ENCODE assay signal across 8 mouse cellular contexts in genomic region chr10:43580649-43581078, GRCm38 (mm10). TPM values are rescaled to one million over a fixed set of nuclear protein-coding genes. Genes with fewer than 3 reads are reported as not detected.
DNase-seq lines count a peak whose midpoint lies in the region; ATAC-seq and TF ChIP-seq lines count a peak whose summit lies in the region.

No protein-coding gene starts in this region.

- H3K9me3 ChIP-seq in forebrain, embryonic 14.5 days (replicated peaks; ENCODE audit: control insufficient read depth, low read length) = no peaks in the 10 kb centered on the region
- no peaks in the 10 kb centered on the region for H3K9me3 ChIP-seq in lung, postnatal 0 days (ENCODE audit: low read length)

- no peak for TF ChIP-seq POLR2A in heart, adult 2 months (IDR thresholded peaks at IDR 0.05; ENCODE audit: insufficient read depth, low read depth, low read length)
- no peak for TF ChIP-seq POLR2A in kidney, adult 2 months (IDR thresholded peaks at IDR 0.05; ENCODE audit: low read depth, low read length)

- no peak overlapping the region for H3K27ac ChIP-seq in heart, adult 2 months
- peak overlapping the region; percentile 97 for H3K27ac ChIP-seq in forebrain, embryonic 14.5 days (ENCODE audit: low read depth, low read length)
- H3K27ac ChIP-seq in kidney, adult 2 months (ENCODE audit: insufficient read depth, low read depth, low read length) = peak overlapping the region; percentile 4; the same call in 1 of the 2 replicates
- peak overlapping the region; percentile 22; the same call in 1 of the 2 replicates for H3K27ac ChIP-seq in lung, postnatal 0 days (ENCODE audit: low read length)

- no peak for TF ChIP-seq CTCF in heart, adult 2 months (IDR thresholded peaks at IDR 0.05)
- TF ChIP-seq CTCF in kidney, adult 2 months (conservative IDR thresholded peaks at IDR 0.05; ENCODE audit: insufficient read depth, insufficient read length, low read depth, low read length) = no peak
- TF ChIP-seq CTCF in lung, postnatal 0 days (IDR thresholded peaks at IDR 0.05) = no peak

- WGBS in heart, adult 2 months = 2% methylated on average over 15 of the region's 15 CpGs
- WGBS in forebrain, embryonic 14.5 days = under 1% methylated on average over 15 of the region's 15 CpGs
- under 1% methylated on average over 15 of the region's 15 CpGs for WGBS in kidney, adult 2 months
- 1% methylated on average over 15 of the region's 15 CpGs for WGBS in lung, postnatal 0 days

- H3K27me3 ChIP-seq in heart, adult 2 months (ENCODE audit: control insufficient read depth, insufficient read depth, low read length) = peaks cover 6% of the 10 kb centered on the region
- no peaks in the 10 kb centered on the region for H3K27me3 ChIP-seq in forebrain, embryonic 14.5 days (replicated peaks; ENCODE audit: control insufficient read depth, insufficient read depth, low read length)
- no peaks in the 10 kb centered on the region for H3K27me3 ChIP-seq in kidney, adult 2 months (replicated peaks; ENCODE audit: control insufficient read depth, insufficient read depth, low read length)
- no peaks in the 10 kb centered on the region for H3K27me3 ChIP-seq in lung, postnatal 0 days (replicated peaks; ENCODE audit: insufficient read depth, low read length)

- H3K4me2 ChIP-seq in forebrain, embryonic 14.5 days (ENCODE audit: low read length) = peak overlapping the region; percentile 81
- peak overlapping the region; percentile 97 for H3K4me2 ChIP-seq in lung, postnatal 0 days (replicated peaks; ENCODE audit: low read depth, low read length)

- intact Hi-C loops in heart, adult 2 months (cut with DNase I) = no loop called here

- peak overlapping the region; percentile 6; the same call in 1 of the 2 replicates for H3K9ac ChIP-seq in heart, adult 2 months (ENCODE audit: low read depth, low read length)
- peak overlapping the region; percentile 99 for H3K9ac ChIP-seq in forebrain, embryonic 14.5 days (ENCODE audit: low read length)
- peak overlapping the region; percentile 48; the same call in 1 of the 2 replicates for H3K9ac ChIP-seq in lung, postnatal 0 days (replicated peaks; ENCODE audit: low read depth)

- DNase-seq in heart, adult 2 months = peak; percentile 14 to 20
- no peak for DNase-seq in heart, adult 11 months
- peak; percentile 95 for DNase-seq in ZHBTc4 (ENCODE audit: low read depth, low spot score)
- peak; percentile 94 for DNase-seq in forebrain, embryonic 14.5 days (ENCODE audit: low spot score)
- peak; percentile 67 for DNase-seq in kidney, adult 2 months
- DNase-seq in lung, postnatal 0 days (ENCODE audit: low spot score) = peak; percentile 75
- peak; percentile 87 for DNase-seq in retina, embryonic 14.5 days (ENCODE audit: low spot score)

- H3K79me2 ChIP-seq in heart, adult 2 months (replicated peaks; ENCODE audit: control insufficient read depth, insufficient read depth, low read length) = no peaks in the 10 kb centered on the region

- peak; percentile 38 for ATAC-seq in forebrain, embryonic 14.5 days
- ATAC-seq in lung, postnatal 0 days = peak; percentile 32
- no peak for ATAC-seq in frontal cortex, adult (ENCODE audit: low TSS enrichment)

- no peaks in the 10 kb centered on the region for H3K36me3 ChIP-seq in heart, adult 2 months (ENCODE audit: control insufficient read depth, insufficient read depth, low read length)
- peaks cover 31% of the 10 kb centered on the region for H3K36me3 ChIP-seq in forebrain, embryonic 14.5 days (ENCODE audit: control insufficient read depth, insufficient read depth, low read length)
- H3K36me3 ChIP-seq in kidney, adult 2 months (ENCODE audit: control insufficient read depth, insufficient read depth, low read length) = no peaks in the 10 kb centered on the region
- no peaks in the 10 kb centered on the region for H3K36me3 ChIP-seq in lung, postnatal 0 days (ENCODE audit: insufficient read depth, low read length)

- no peak for TF ChIP-seq EP300 in heart, adult 2 months (IDR thresholded peaks at IDR 0.05; ENCODE audit: insufficient read depth, low read depth, low read length)
- no peak for TF ChIP-seq EP300 in lung, postnatal 0 days (IDR thresholded peaks at IDR 0.05)

- H3K4me1 ChIP-seq in heart, adult 2 months (ENCODE audit: control insufficient read depth, insufficient read depth, low read length) = peaks cover 3% of the 10 kb centered on the region
- H3K4me1 ChIP-seq in forebrain, embryonic 14.5 days (ENCODE audit: control insufficient read depth, insufficient read depth, low read length) = peaks cover 7% of the 10 kb centered on the region
- no peaks in the 10 kb centered on the region for H3K4me1 ChIP-seq in kidney, adult 2 months (ENCODE audit: control insufficient read depth, insufficient read depth, low read length)
- peaks cover 9% of the 10 kb centered on the region for H3K4me1 ChIP-seq in lung, postnatal 0 days (ENCODE audit: insufficient read depth, low read depth, low read length)

- H3K4me3 ChIP-seq in heart, adult 2 months = peak overlapping the region; percentile 14; the same call in 1 of the 2 replicates
- H3K4me3 ChIP-seq in forebrain, embryonic 14.5 days (ENCODE audit: low read depth, low read length) = peak overlapping the region; percentile 85
- peak overlapping the region; percentile 45 for H3K4me3 ChIP-seq in kidney, adult 2 months (ENCODE audit: insufficient read depth, low read depth, low read length)
- peak overlapping the region; percentile 57 for H3K4me3 ChIP-seq in lung, postnatal 0 days (ENCODE audit: low read depth, low read length)

RNA-seq across cellular contexts. Expression of gene Cd24a, which starts 2.6 kb away (rescaled TPM):
- total RNA-seq in heart, adult 2 months (2021) = 10 to 100 TPM in 1 of 2 experiments, 1 to 10 TPM in 1; 5.0 to 19.7 TPM
- 10.8 and 36.4 TPM in 2 replicates for polyA plus RNA-seq in heart, adult 2 months (2012; rRNA removed)
- 1,214 and 1,274 TPM in 2 replicates for polyA plus RNA-seq in forebrain, embryonic 14.5 days (2014; fragmentation: Nextera tagmentation; extraction: Ambion mirVana)
- polyA plus RNA-seq in kidney, adult 2 months (2012; rRNA removed) = 184 and 186 TPM in 2 replicates
- polyA plus RNA-seq in lung, postnatal 0 days (2015; fragmentation: Nextera tagmentation; extraction: Ambion mirVana) = 137 and 146 TPM in 2 replicates

RNA-seq across cellular contexts. Expression of gene 1700021F05Rik, which starts 39.9 kb away (rescaled TPM):
- total RNA-seq in heart, adult 2 months (2021) = 100 to 1,000 TPM; 112 to 121 TPM
- 27.4 and 34.1 TPM in 2 replicates for polyA plus RNA-seq in heart, adult 2 months (2012; rRNA removed)
- 74.3 and 81.8 TPM in 2 replicates for polyA plus RNA-seq in forebrain, embryonic 14.5 days (2014; fragmentation: Nextera tagmentation; extraction: Ambion mirVana)
- polyA plus RNA-seq in kidney, adult 2 months (2012; rRNA removed) = 13.3 and 19.6 TPM in 2 replicates
- 34.2 and 36.8 TPM in 2 replicates for polyA plus RNA-seq in lung, postnatal 0 days (2015; fragmentation: Nextera tagmentation; extraction: Ambion mirVana)

RNA-seq across cellular contexts. Expression of gene Gm9803, which starts 56.8 kb away (rescaled TPM):
- 10 to 100 TPM in 1 of 2 experiments, 1 to 10 TPM in 1; 7.9 to 18.6 TPM for total RNA-seq in heart, adult 2 months (2021)
- polyA plus RNA-seq in heart, adult 2 months (2012; rRNA removed) = 77.3 and 95.5 TPM in 2 replicates
- 13.7 and 22.1 TPM in 2 replicates for polyA plus RNA-seq in forebrain, embryonic 14.5 days (2014; fragmentation: Nextera tagmentation; extraction: Ambion mirVana)
- polyA plus RNA-seq in kidney, adult 2 months (2012; rRNA removed) = 74.5 and 91.3 TPM in 2 replicates
- 9.1 and 21.1 TPM in 2 replicates for polyA plus RNA-seq in lung, postnatal 0 days (2015; fragmentation: Nextera tagmentation; extraction: Ambion mirVana)

Comparison
In these comparisons a context has a peak if more than half of its experiments do, and no peak if none do; other contexts are left out.
1. H3K4me3 ChIP-seq: peak in every context shown above with its lines; median percentile 85 in forebrain, embryonic 14.5 days; 57 in lung, postnatal 0 days; 45 in kidney, adult 2 months; 14 in heart, adult 2 months.
2. H3K9ac ChIP-seq: peak in every context shown above with its lines; median percentile 99 in forebrain, embryonic 14.5 days; 48 in lung, postnatal 0 days; 6 in heart, adult 2 months.